Mouse (Mus musculus) monocyte, adult 5-6 weeks (primary cell): Measurements from ENCODE around the gene Flna. TPM values are rescaled to one million over a fixed set of nuclear protein-coding genes. Genes with fewer than 3 reads are reported as not detected.

Experiments used
- total RNA-seq: library from RNA; stranded (forward); fragments of 200-1000, 200-491, 200-594 nt; gene quantifications from 3 replicates; pipeline ENCODE4 v1.2.3, GENCODE M21; 2017

Gene Flna
- total RNA-seq, 1 experiment from 2014 or later = 2,149 TPM

Other genes with a start within 250 kb of the Flna start
- 44.2 to 65.0 TPM (median 58.3 TPM) in 3 replicates for gene Irak1, start 225.9 kb downstream of the Flna start, total RNA-seq
- gene Opn1mw, start 122.4 kb downstream of the Flna start, total RNA-seq = not detected in 3 replicates
- 22.6 to 35.0 TPM (median 27.3 TPM) in 3 replicates for gene Mecp2, start 114.5 kb downstream of the Flna start, total RNA-seq
- not detected in 3 replicates for gene Tex28, start 82.0 kb downstream of the Flna start, total RNA-seq
- not detected in 3 replicates for gene Tktl1, start 72.6 kb downstream of the Flna start, total RNA-seq
- 85.3 to 98.0 TPM (median 91.4 TPM) in 3 replicates for gene Emd, start 4.9 kb upstream of the Flna start, total RNA-seq
- 1,229 to 1,534 TPM (median 1,358 TPM) in 3 replicates for gene Rpl10, start 21.0 kb upstream of the Flna start, total RNA-seq
- gene Taz, start 32.1 kb upstream of the Flna start, total RNA-seq = 59.4 to 103 TPM (median 69.3 TPM) in 3 replicates
- 46.0 to 56.4 TPM (median 56.0 TPM) in 3 replicates for gene Dnase1l1, start 32.5 kb upstream of the Flna start, total RNA-seq
- gene Atp6ap1, start 47.3 kb upstream of the Flna start, total RNA-seq = 286 to 398 TPM (median 345 TPM) in 3 replicates
- 87.9 to 106 TPM (median 93.3 TPM) in 3 replicates for gene Gdi1, start 55.2 kb upstream of the Flna start, total RNA-seq
- 83.1 to 120 TPM (median 87.7 TPM) in 3 replicates for gene Fam50a, start 63.2 kb upstream of the Flna start, total RNA-seq
- gene Plxna3, start 79.2 kb upstream of the Flna start, total RNA-seq = 0.19 to 0.78 TPM (median 0.21 TPM) in 3 replicates
- 6.7 to 12.1 TPM (median 11.1 TPM) in 3 replicates for gene Lage3, start 103.8 kb upstream of the Flna start, total RNA-seq
- 3.6 to 12.2 TPM (median 10.0 TPM) in 3 replicates for gene Ubl4a, start 123.4 kb upstream of the Flna start, total RNA-seq
- 11.6 to 17.2 TPM (median 13.4 TPM) in 3 replicates for gene Slc10a3, start 123.5 kb upstream of the Flna start, total RNA-seq
- 10.5 to 15.7 TPM (median 12.8 TPM) in 3 replicates for gene Fam3a, start 143.5 kb upstream of the Flna start, total RNA-seq
- gene Ikbkg, start 143.5 kb upstream of the Flna start, total RNA-seq = 26.2 to 51.9 TPM (median 31.9 TPM) in 3 replicates
- gene G6pdx, start 179.4 kb upstream of the Flna start, total RNA-seq = 120 to 126 TPM (median 124 TPM) in 3 replicates
- gene Gm6880, start 231.6 kb upstream of the Flna start, total RNA-seq = not detected in 3 replicates